Mouse (Mus musculus): ENCODE data around the gene Resf1. TPM values are rescaled to one million over a fixed set of nuclear protein-coding genes. Genes with fewer than 3 reads are reported as not detected.

Gene Resf1
- total and polyA plus RNA-seq, 3 experiments = 12.4 to 20.9 (median 14.7) TPM

GRCm38 (mm10) chr6:149338622-149339021, 29.4 kb downstream of the Resf1 start:
- no peak for DNase-seq (ENCODE audit: extremely low read depth)
- no peak for TF ChIP-seq POLR2AphosphoS2 (IDR thresholded peaks at IDR 0.05; ENCODE audit: low read depth, low read length)
- no peak for TF ChIP-seq USF1 (IDR thresholded peaks at IDR 0.05; ENCODE audit: low read depth, low read length)
- no peak for TF ChIP-seq CHD2 (IDR thresholded peaks at IDR 0.05; ENCODE audit: low read length)
- no peak for TF ChIP-seq USF2 (conservative IDR thresholded peaks at IDR 0.05; ENCODE audit: low read depth, low read length)
- no peak overlapping the region for H3K4me3 ChIP-seq (replicated peaks in 1 of 3; ENCODE audit: low read depth in 2 of 3, low read length in 2 of 3, poor library complexity in 1 of 3)
- no peak overlapping the region for H3K4me2 ChIP-seq (ENCODE audit: insufficient read depth, low read depth, poor library complexity, severe bottlenecking)
- no peaks in the 10 kb centered on the region for H3K79me2 ChIP-seq (replicated peaks; ENCODE audit: control insufficient read depth, extremely low read depth, insufficient read depth, poor library complexity, severe bottlenecking)
- peaks cover 2% of the 10 kb centered on the region for H3K9me3 ChIP-seq (replicated peaks; ENCODE audit: low read length)
- dilution Hi-C loops (cut with MboI; ENCODE audit: extremely low pct_ligation_motif_present, extremely low pct_unique_long_range_greater_than_20kb, low sequenced_read_pairs) (no loop called here), in situ Hi-C loops (cut with MboI; ENCODE audit: low pct_ligation_motif_present, low pct_unique_long_range_greater_than_20kb, low sequenced_read_pairs) (no loop called here)
- H3K9ac ChIP-seq (ENCODE audit: insufficient read depth, low read depth) = no peak overlapping the region
- no peak overlapping the region for H3K27ac ChIP-seq (ENCODE audit: insufficient read depth, low read depth)
- peaks cover 2 to 4% of the 10 kb centered on the region in 2 experiments; a peak in 3 of 4 replicates for H3K4me1 ChIP-seq (ENCODE audit: control insufficient read depth in 1 of 2, insufficient read depth in 2 of 2)
- no peaks in the 10 kb centered on the region for H3K27me3 ChIP-seq (replicated peaks)
- H3K36me3 ChIP-seq (replicated peaks in 1 of 2; ENCODE audit: control insufficient read depth in 1 of 2, insufficient read depth in 1 of 2, low read length in 1 of 2) = peaks cover 19 to 34% of the 10 kb centered on the region in 2 experiments

GRCm38 (mm10) chr6:149343802-149344201, 34.6 kb downstream of the Resf1 start:
- Histone ChIP-seq H3K27me3 (replicated peaks) (no peaks in the 10 kb centered on the region), H3K36me3 (replicated peaks in 1 of 2; ENCODE audit: control insufficient read depth in 1 of 2, insufficient read depth in 1 of 2, low read length in 1 of 2) (no peaks in the 10 kb centered on the region), H3K9me3 (replicated peaks; ENCODE audit: low read length) (peaks cover 8% of the 10 kb centered on the region), H3K4me2 (ENCODE audit: insufficient read depth, low read depth, poor library complexity, severe bottlenecking) (peak overlapping the region; percentile 21; the same call in 1 of the 2 replicates), H3K9ac (ENCODE audit: insufficient read depth, low read depth) (no peak overlapping the region), H3K4me1 (ENCODE audit: control insufficient read depth in 1 of 2, insufficient read depth in 2 of 2) (peaks cover 8 to 13% of the 10 kb centered on the region in 2 experiments; a peak in 3 of 4 replicates), H3K79me2 (replicated peaks; ENCODE audit: control insufficient read depth, extremely low read depth, insufficient read depth, poor library complexity, severe bottlenecking) (no peaks in the 10 kb centered on the region), H3K4me3 (replicated peaks in 1 of 3; ENCODE audit: low read depth in 2 of 3, low read length in 2 of 3, poor library complexity in 1 of 3) (no peak overlapping the region), H3K27ac (ENCODE audit: insufficient read depth, low read depth) (peak overlapping the region; percentile 52)
- dilution Hi-C loops (cut with MboI; ENCODE audit: extremely low pct_ligation_motif_present, extremely low pct_unique_long_range_greater_than_20kb, low sequenced_read_pairs) (no loop called here), in situ Hi-C loops (cut with MboI; ENCODE audit: low pct_ligation_motif_present, low pct_unique_long_range_greater_than_20kb, low sequenced_read_pairs) (no loop called here)
- DNase-seq (ENCODE audit: extremely low read depth) = peak; percentile 60
- 0 out of 2 replicates have a peak, but pooled peaks have one; percentile 40 for TF ChIP-seq MAFK (IDR thresholded peaks at IDR 0.05; ENCODE audit: insufficient replicate concordance, low read length)
- peak; percentile 95 for TF ChIP-seq BHLHE40 (IDR thresholded peaks at IDR 0.05; ENCODE audit: low read depth, low read length)
- TF ChIP-seq MEF2A (IDR thresholded peaks at IDR 0.05; ENCODE audit: borderline replicate concordance, low read depth, low read length) = peak; percentile 96
- no peak for TF ChIP-seq GABPA (IDR thresholded peaks at IDR 0.05; ENCODE audit: insufficient replicate concordance, low read depth, low read length)
- TF ChIP-seq IRF4 (IDR thresholded peaks at IDR 0.05; ENCODE audit: low read depth, low read length) = peak; percentile 91
- no peak for TF ChIP-seq ZC3H11A (IDR thresholded peaks at IDR 0.05; ENCODE audit: low read depth, low read length)
- TF ChIP-seq ETS1 (conservative IDR thresholded peaks at IDR 0.05; ENCODE audit: low read depth, low read length) = peak; percentile 87
- TF ChIP-seq MYC (IDR thresholded peaks at IDR 0.05; ENCODE audit: low read depth, low read length) = 0 out of 2 replicates have a peak, but pooled peaks have one; percentile 31
- TF ChIP-seq POLR2A (IDR thresholded peaks at IDR 0.05; ENCODE audit: low read depth, low read length) = no peak
- no peak for TF ChIP-seq UBTF (IDR thresholded peaks at IDR 0.05; ENCODE audit: low read depth, low read length)
- TF ChIP-seq TCF12 (IDR thresholded peaks at IDR 0.05; ENCODE audit: low read depth, low read length) = peak; percentile 45; the same call in 1 of the 2 replicates
- TF ChIP-seq CHD2 (IDR thresholded peaks at IDR 0.05; ENCODE audit: low read length) = no peak
- no peak for TF ChIP-seq RAD21 (IDR thresholded peaks at IDR 0.05; ENCODE audit: low read depth, low read length)
- 0 out of 2 replicates have a peak, but pooled peaks have one; percentile 22 for TF ChIP-seq RCOR1 (conservative IDR thresholded peaks at IDR 0.05; ENCODE audit: low read depth, low read length)
- TF ChIP-seq EP300 (IDR thresholded peaks at IDR 0.05; ENCODE audit: low read length) = peak; percentile 88

Data from CH12.LX (cell line).